Mouse (Mus musculus): Measurements from ENCODE around the gene Lrrc32.

- TF ChIP-seq CTCF (IDR thresholded peaks at IDR 0.05; ENCODE audit: control insufficient read depth, insufficient read depth, low read length) (no peak), POLR2A (IDR thresholded peaks at IDR 0.05; ENCODE audit: borderline replicate concordance, control insufficient read depth, low read depth, low read length) (no peak)
Observed at GRCm38 (mm10) chr7:98485508-98485907, 3.6 kb upstream of the Lrrc32 start.

Measured in bone marrow, adult 2 months (tissue).